Mouse (Mus musculus) olfactory bulb, adult 2 months (tissue): ENCODE measurements around the gene Slc47a2. TPM values are rescaled to one million over a fixed set of nuclear protein-coding genes. Genes with fewer than 3 reads are reported as not detected.

Experiments used
- H3K27ac ChIP-seq: fragments of 200-500 bp; 2 replicates; pipeline ENCODE4 v1.5.1; 2012; ENCODE audit warnings: low read depth, low read length; ENCODE audit not compliant: insufficient read depth
- H3K4me1 ChIP-seq: fragments of 200-500 bp; 2 replicates; pipeline ENCODE4 v1.6.1; 2012; ENCODE audit warnings: low read length; ENCODE audit not compliant: control insufficient read depth, insufficient read depth
- H3K4me3 ChIP-seq: fragments of 200-500 bp; 2 replicates; pipeline ENCODE4 v1.5.1; 2012; ENCODE audit warnings: mild to moderate bottlenecking, low read depth, low read length, moderate library complexity; ENCODE audit not compliant: insufficient read depth
- CTCF ChIP-seq: fragments of 200-500 bp; IDR thresholded peaks from 2 replicates; pipeline ENCODE4 v1.5.1; 2012; ENCODE audit warnings: low read depth, mild to moderate bottlenecking, low read length, moderate library complexity; ENCODE audit not compliant: insufficient read depth
- POLR2A ChIP-seq: fragments of 200-500 bp; IDR thresholded peaks from 2 replicates; pipeline ENCODE4 v1.6.1; 2012; ENCODE audit warnings: mild to moderate bottlenecking, low read depth, low read length, moderate library complexity; ENCODE audit not compliant: insufficient read depth
- WGBS: fragments of 180-500 bp; shearing (Covaris S2); methylation state at CpG from one replicate; pipeline ENCODE4 v1.1.7; 2018; 5-methylcytosine and 5-hydroxymethylcytosine counted together
- polyA plus RNA-seq: library from polyadenylated mRNA; stranded (reverse); fragments of >200 nt; gene quantifications from 2 replicates; pipeline ENCODE4 v1.2.4, GENCODE M21; 2012; ENCODE audit warnings: low replicate concordance; ENCODE audit not compliant: missing spikeins, insufficient read depth, insufficient read length

Slc47a2 gene
- polyA plus RNA-seq, 1 experiment, result not detected

DNA sequence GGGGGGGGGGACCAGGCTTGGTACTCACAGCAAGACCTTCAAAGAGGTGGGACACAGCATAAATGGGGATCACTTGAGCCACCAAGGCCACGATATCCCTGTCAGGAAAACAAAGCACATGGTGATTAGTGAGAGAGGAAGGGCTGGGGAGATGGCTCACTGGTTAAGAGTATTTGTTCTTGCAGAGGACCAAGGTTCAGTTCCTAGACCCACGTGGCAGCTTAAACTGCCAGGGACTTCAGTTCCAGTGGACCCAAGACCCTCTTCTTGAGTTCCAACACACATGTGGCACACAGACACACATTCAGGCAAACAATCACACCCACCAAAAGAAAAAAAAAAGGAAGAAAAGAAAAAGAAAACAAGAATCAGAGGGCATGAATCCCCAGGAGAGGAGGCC is 10.4 kb upstream of the Slc47a2 start:
- TF ChIP-seq CTCF (no peak), POLR2A (no peak)
- WGBS, result 91% methylated on average over 2 of the region's 2 CpGs

DNA sequence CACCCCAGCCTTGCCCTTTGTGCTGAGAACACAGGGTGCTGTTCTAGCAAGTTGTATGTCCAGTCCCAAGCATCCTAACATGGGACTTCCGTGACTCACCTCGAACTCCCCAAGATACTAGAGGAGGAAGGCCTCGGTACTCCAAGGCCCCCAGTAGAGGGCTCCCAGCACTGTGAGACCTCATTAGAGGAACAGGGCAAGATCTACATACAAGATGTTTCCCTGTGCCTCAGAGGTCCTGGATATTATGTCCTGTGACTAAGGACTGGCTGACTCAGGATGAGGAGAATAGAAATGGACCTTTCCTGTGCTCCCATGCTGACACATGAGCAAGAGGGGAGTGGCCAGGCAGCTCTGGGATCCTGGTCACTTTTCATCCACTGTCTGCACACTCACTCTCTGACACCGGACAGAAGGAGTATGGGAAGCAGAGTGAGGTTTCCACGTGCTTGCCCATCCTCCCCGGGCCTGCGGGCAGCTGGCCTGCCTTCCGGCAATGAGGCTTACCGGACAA is 9.5 kb upstream of the Slc47a2 start:
- Histone ChIP-seq H3K27ac (no peak overlapping the region), H3K4me1 (no peaks in the 10 kb centered on the region), H3K4me3 (no peak overlapping the region)
- 52% methylated on average over 9 of the region's 9 CpGs for whole genome bisulfite sequencing
- TF ChIP-seq CTCF (no peak), POLR2A (no peak)

More for the DNA sequence above, 10.4 kb upstream of the Slc47a2 start:
- Histone ChIP-seq H3K4me3 (no peak overlapping the region), H3K4me1 (no peaks in the 10 kb centered on the region), H3K27ac (no peak overlapping the region)

DNA sequence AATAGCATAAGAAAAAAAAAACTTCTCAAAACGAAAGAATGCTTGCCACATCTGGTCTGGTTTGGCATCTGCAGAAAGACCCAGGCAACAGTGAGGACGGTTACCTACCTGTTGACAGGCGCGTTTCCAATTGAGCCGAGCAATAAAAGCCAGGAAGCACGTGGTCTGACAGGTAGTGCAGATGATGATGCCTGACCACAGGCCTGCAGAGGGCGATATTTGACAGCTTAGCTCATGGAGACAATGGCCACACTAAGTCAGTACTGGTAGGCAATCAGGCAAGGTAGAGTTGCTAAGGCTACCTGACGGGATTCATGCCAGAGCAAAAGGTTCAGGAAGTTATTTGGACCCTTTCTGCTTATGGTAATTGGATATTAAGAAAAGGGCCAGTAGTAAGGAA is 6.7 kb upstream of the Slc47a2 start:
- WGBS, result 16% methylated on average over 8 of the region's 8 CpGs
- H3K4me1 ChIP-seq, result no peaks in the 10 kb centered on the region
- TF ChIP-seq CTCF, result no peak
- TF ChIP-seq POLR2A, result no peak
- no peak overlapping the region for H3K27ac ChIP-seq
- H3K4me3 ChIP-seq, result no peak overlapping the region

DNA sequence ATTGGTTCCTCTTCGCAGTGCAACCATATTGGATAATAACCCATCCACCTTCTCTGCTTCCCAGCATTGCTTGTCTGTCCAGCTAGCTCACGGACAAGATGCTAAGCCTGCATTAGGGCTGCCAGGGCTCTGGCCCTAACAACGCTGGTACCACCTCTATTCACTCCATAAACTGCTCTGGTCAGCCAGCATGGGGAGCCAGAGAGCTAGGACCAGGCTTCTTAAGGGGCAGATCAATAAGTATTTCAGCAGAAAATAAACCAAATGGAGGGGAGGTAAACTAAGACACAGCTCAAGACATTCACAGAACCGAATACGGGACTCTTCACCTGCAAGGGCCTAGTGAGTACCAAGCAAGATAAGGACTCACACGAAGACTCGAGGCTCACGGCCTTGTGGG is 3.5 kb upstream of the Slc47a2 start:
- WGBS, result 76% methylated on average over 8 of the region's 8 CpGs
- no peak overlapping the region for H3K27ac ChIP-seq
- H3K4me3 ChIP-seq, result no peak overlapping the region
- peaks cover 7% of the 10 kb centered on the region for H3K4me1 ChIP-seq
- no peak for TF ChIP-seq POLR2A
- TF ChIP-seq CTCF, result no peak

DNA sequence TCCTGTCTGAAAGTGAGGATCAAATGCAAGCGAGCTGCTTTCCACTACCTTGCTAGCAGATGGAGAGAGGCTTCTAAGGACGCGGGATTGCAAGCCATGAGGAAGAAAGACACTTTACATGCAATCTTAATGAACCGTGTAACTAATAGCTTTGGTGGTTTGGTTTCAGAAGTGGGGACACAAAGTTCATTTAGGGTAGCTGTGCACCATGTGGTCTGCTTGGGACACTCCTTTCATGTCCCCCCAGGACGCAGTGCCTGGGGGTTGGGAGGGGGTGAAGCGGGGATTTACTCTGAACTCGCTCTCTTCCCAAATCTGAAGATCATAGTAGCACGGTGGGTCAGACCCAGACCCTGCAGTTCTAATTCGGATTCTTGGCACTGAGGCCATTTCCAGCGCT is 689 bp downstream of the Slc47a2 start:
- 19% methylated on average over 10 of the region's 10 CpGs for WGBS
- peaks cover 7% of the 10 kb centered on the region for H3K4me1 ChIP-seq
- TF ChIP-seq POLR2A (no peak), CTCF (no peak)
- H3K4me3 ChIP-seq, result no peak overlapping the region
- no peak overlapping the region for H3K27ac ChIP-seq

DNA sequence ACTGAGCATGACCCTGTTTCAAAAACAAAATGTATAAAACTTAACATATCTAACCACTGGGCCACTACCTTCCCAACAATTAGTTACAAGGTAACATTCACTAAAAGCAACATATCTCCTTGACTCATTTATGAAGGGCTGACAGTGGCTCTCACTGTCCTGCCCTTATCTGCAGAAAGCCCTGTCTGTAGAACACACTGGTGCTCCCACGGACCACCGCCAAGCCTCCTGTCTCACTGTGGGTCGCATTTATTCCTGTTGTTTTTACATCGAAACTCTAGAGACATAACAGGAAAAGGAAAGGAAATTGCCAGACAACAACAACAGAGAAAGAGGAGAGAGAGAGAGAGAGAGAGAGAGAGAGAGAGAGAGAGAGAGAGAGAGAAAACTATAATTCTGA is 1.4 kb downstream of the Slc47a2 start:
- WGBS, result 94% methylated on average over 4 of the region's 4 CpGs
- Histone ChIP-seq H3K27ac (no peak overlapping the region), H3K4me1 (peaks cover 7% of the 10 kb centered on the region), H3K4me3 (no peak overlapping the region)
- no peak for TF ChIP-seq POLR2A
- TF ChIP-seq CTCF, result no peak

DNA sequence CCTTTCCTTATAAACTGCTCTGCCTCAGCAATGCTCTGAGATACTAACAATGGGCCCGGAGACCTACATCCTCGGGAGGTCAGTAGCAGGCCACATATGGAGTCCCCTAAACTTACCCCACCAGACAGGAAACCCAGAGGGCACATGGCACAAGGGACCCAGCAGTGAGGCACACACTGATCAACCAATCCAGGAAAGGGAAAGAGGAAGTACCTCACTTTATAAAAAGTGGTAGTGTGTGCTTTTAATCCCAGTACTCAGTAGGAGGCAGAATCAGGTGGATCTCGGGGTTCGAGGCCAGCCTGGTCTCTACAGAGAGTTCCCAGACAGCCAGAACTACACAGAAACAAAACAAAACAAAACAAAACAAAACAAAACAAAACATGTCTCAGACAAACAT is 2.3 kb downstream of the Slc47a2 start:
- no peak overlapping the region for H3K27ac ChIP-seq
- no peak overlapping the region for H3K4me3 ChIP-seq
- 92% methylated on average over 4 of the region's 4 CpGs for WGBS
- TF ChIP-seq CTCF, result no peak
- peaks cover 7% of the 10 kb centered on the region for H3K4me1 ChIP-seq

DNA sequence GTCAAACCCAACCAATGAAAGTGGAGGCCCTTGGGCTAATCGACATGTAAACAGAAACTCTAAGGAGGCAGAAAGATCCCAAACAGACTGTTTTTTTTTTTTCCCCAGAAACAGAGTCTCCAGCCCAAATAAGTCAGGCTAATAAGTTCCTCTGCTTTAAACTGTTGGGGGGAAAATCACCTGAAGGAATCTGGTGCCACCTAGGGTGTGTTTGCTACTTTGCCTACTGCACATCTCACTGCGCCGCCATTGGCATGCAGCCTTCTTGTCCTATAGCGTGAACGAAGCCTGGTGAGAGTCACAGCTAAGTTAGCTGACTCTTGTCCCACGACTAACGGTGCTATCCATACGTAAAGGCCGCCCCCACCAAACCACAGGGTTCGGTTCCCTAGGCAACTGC is 5.1 kb downstream of the Slc47a2 start:
- Histone ChIP-seq H3K4me1 (peaks cover 4% of the 10 kb centered on the region), H3K4me3 (no peak overlapping the region), H3K27ac (no peak overlapping the region)
- TF ChIP-seq CTCF (no peak), POLR2A (no peak)
- 80% methylated on average over 10 of the region's 10 CpGs for WGBS

DNA sequence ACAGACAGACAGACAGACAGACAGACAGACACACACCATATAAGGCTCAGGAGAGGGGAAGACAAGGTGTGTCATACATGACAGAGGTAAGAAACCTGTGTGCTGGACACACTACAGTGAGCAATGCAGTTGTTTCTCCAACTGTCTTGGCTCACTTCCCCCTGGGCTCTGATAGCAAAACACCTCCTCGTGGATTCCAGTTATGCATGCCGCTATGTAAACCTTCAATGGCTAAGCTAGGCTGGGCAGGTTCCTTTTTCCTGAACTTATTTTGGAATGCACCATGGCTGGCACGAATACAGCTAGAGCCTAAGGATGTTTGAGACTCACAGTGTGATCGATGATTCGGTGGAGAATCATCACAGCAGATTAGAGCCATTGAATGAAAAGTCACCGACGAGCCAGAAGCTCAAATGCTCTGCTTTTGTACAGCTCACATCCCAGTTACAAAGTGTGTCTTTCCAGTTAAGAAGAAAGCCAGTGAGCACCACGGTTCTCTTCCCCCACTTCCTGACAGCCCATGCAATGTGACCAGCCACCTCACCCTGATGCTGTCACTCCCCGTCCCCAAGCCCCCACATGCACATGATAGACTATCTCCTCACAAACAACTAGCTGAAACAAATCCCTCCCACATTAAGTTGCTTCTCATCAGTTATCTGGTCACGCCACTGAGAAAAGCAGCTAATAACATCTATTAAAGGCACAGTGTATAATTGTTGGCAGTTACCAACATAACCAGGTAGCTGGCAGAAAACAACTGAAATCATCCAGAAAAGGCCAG is 21.6 kb downstream of the Slc47a2 start:
- no peak for TF ChIP-seq CTCF
- TF ChIP-seq POLR2A, result no peak
- H3K27ac ChIP-seq, result no peak overlapping the region
- WGBS, result 53% methylated on average over 10 of the region's 10 CpGs
- H3K4me3 ChIP-seq, result no peak overlapping the region
- H3K4me1 ChIP-seq, result no peaks in the 10 kb centered on the region
